Mouse (Mus musculus): ENCODE measurements at regions not wholly inside any gene's neighbourhood (a gene's known extent, or its start where the extent isn't known, plus 50 kb on each side); places are given as distances from the start of the nearest gene placed in this dataset.

- no peak overlapping the region for H3K4me3 ChIP-seq (ENCODE audit: control insufficient read depth in 1 of 2, insufficient read depth in 1 of 2, low read depth in 2 of 2, low read length in 2 of 2)
- H3K36me3 ChIP-seq (ENCODE audit: control insufficient read depth in 1 of 2, insufficient read depth in 2 of 2, low read length in 2 of 2), result no peaks in the 10 kb centered on the region
- H3K9ac ChIP-seq (ENCODE audit: control insufficient read depth, low read depth, low read length, poor library complexity, severe bottlenecking), result no peak overlapping the region
- TF ChIP-seq ZNF384 (IDR thresholded peaks at IDR 0.05; ENCODE audit: low read depth, low read length) (no peak), USF2 (IDR thresholded peaks at IDR 0.05; ENCODE audit: borderline replicate concordance in 1 of 2, insufficient read depth in 1 of 2, low read depth in 1 of 2, low read length in 2 of 2) (no peak), ZMIZ1 (IDR thresholded peaks at IDR 0.05; ENCODE audit: low read depth, low read length) (no peak), POLR2AphosphoS5 (IDR thresholded peaks at IDR 0.05; ENCODE audit: borderline replicate concordance, low read depth, low read length) (no peak), TBP (IDR thresholded peaks at IDR 0.05; ENCODE audit: low read depth, low read length) (no peak), CTCF (IDR thresholded peaks at IDR 0.05 in 2 of 3, conservative IDR thresholded peaks at IDR 0.05 in 1 of 3; ENCODE audit: control insufficient read depth in 1 of 3, insufficient read depth in 1 of 3, low read depth in 2 of 3, low read length in 3 of 3, poor library complexity in 1 of 3, severe bottlenecking in 1 of 3) (no peak), HCFC1 (IDR thresholded peaks at IDR 0.05; ENCODE audit: low read depth, low read length) (no peak), USF1 (IDR thresholded peaks at IDR 0.05; ENCODE audit: low read depth, low read length) (no peak), MEF2A (IDR thresholded peaks at IDR 0.05; ENCODE audit: extremely low read depth, insufficient replicate concordance, low read depth, low read length, poor library complexity, severe bottlenecking) (no peak), CHD2 (IDR thresholded peaks at IDR 0.05; ENCODE audit: low read length) (no peak), ZC3H11A (IDR thresholded peaks at IDR 0.05; ENCODE audit: low read depth, low read length) (no peak), SMC3 (IDR thresholded peaks at IDR 0.05; ENCODE audit: low read depth, low read length) (no peak), GABPA (IDR thresholded peaks at IDR 0.05; ENCODE audit: low read depth, low read length) (no peak), ZKSCAN1 (IDR thresholded peaks at IDR 0.05; ENCODE audit: low read depth, low read length) (no peak), POLR2AphosphoS2 (IDR thresholded peaks at IDR 0.05; ENCODE audit: low read length) (no peak), BHLHE40 (IDR thresholded peaks at IDR 0.05; ENCODE audit: borderline replicate concordance, low read depth, low read length) (no peak), NELFE (IDR thresholded peaks at IDR 0.05; ENCODE audit: low read depth, low read length) (no peak), ELF1 (IDR thresholded peaks at IDR 0.05; ENCODE audit: low read depth, low read length) (no peak), MAZ (IDR thresholded peaks at IDR 0.05; ENCODE audit: low read depth, low read length) (no peak), E2F4 (IDR thresholded peaks at IDR 0.05; ENCODE audit: borderline replicate concordance, low read depth, low read length) (no peak)
- DNase-seq (ENCODE audit: low read depth, low spot score), result no peak
- H3K79me2 ChIP-seq (ENCODE audit: control insufficient read depth, insufficient read depth, low read length, poor library complexity), result no peaks in the 10 kb centered on the region
- no peak overlapping the region for H3K27ac ChIP-seq (ENCODE audit: control insufficient read depth, low read depth, low read length)
- H3K4me1 ChIP-seq (ENCODE audit: control insufficient read depth in 1 of 2, insufficient read depth in 2 of 2, low read length in 2 of 2), result no peaks in the 10 kb centered on the region
- H3K9me3 ChIP-seq (replicated peaks; ENCODE audit: insufficient read depth, low read length), result no peaks in the 10 kb centered on the region
- no peaks in the 10 kb centered on the region for H3K27me3 ChIP-seq (ENCODE audit: control insufficient read depth in 1 of 2, insufficient read depth in 2 of 2, low read length in 2 of 2)
Measured at GRCm38 (mm10) chr14:24793375-24794285, 306.7 kb downstream of the Rps24 start.
